Mouse (Mus musculus) embryonic fibroblast, embryonic 13.5 days (primary cell): ENCODE results near the gene Hdac10. TPM values are rescaled to one million over a fixed set of nuclear protein-coding genes. Genes with fewer than 3 reads are reported as not detected.
A peak's percentile ranks its signal among the peaks of the same experiment; 100 is the strongest.

Experiments
- H3K27ac ChIP-seq: 2 replicates; pipeline ENCODE4 v1.5.1; 2012; ENCODE audit warnings: low read length, control low read depth, inconsistent platforms; ENCODE audit not compliant: insufficient read depth
- H3K4me1 ChIP-seq: 2 replicates; pipeline ENCODE4 v1.6.1; 2011; ENCODE audit warnings: low read length; ENCODE audit not compliant: control insufficient read depth, insufficient read depth
- H3K4me3 ChIP-seq: 2 replicates; pipeline ENCODE4 v1.5.1; 2011; ENCODE audit warnings: mild to moderate bottlenecking, control low read depth, low read length; ENCODE audit not compliant: insufficient read depth
- CTCF ChIP-seq: IDR thresholded peaks from 2 replicates; pipeline ENCODE4 v1.5.1; 2011; ENCODE audit warnings: mild to moderate bottlenecking, control low read depth, low read length, moderate library complexity, borderline replicate concordance; ENCODE audit not compliant: insufficient read depth
- POLR2A ChIP-seq: IDR thresholded peaks from 2 replicates; pipeline ENCODE4 v1.6.1; 2011; ENCODE audit warnings: low read depth, mild to moderate bottlenecking, control low read depth, low read length, moderate library complexity
- polyA plus RNA-seq: library from polyadenylated mRNA; stranded (reverse); fragments of >200 nt; gene quantifications from 2 replicates; pipeline ENCODE4 v1.2.4, GENCODE M21; 2011; ENCODE audit warnings: low read depth; ENCODE audit not compliant: missing spikeins, insufficient read length

Gene Hdac10
- polyA plus RNA-seq, 1 experiment, result 7.2 TPM

GRCm38 (mm10) chr15:89102646-89103045 is 25.9 kb downstream of the Hdac10 start:
- Histone ChIP-seq H3K4me1 (no peaks in the 10 kb centered on the region), H3K27ac (no peak overlapping the region), H3K4me3 (no peak overlapping the region)
- no peak for TF ChIP-seq POLR2A
- no peak for TF ChIP-seq CTCF

GRCm38 (mm10) chr15:89100823-89101222 is 27.7 kb downstream of the Hdac10 start:
- TF ChIP-seq POLR2A (no peak), CTCF (no peak)
- no peak overlapping the region for H3K4me3 ChIP-seq
- H3K4me1 ChIP-seq, result no peaks in the 10 kb centered on the region
- no peak overlapping the region for H3K27ac ChIP-seq

- Histone ChIP-seq H3K4me3 (no peak overlapping the region), H3K27ac (no peak overlapping the region), H3K4me1 (no peaks in the 10 kb centered on the region)
- no peak for TF ChIP-seq CTCF
Observed at GRCm38 (mm10) chr15:89098616-89099015, 29.9 kb downstream of the Hdac10 start.

- H3K27ac ChIP-seq, result no peak overlapping the region
- TF ChIP-seq CTCF (no peak), POLR2A (no peak)
- H3K4me1 ChIP-seq, result no peaks in the 10 kb centered on the region
- no peak overlapping the region for H3K4me3 ChIP-seq
Observed at GRCm38 (mm10) chr15:89097450-89097849, 31.1 kb downstream of the Hdac10 start.

- Histone ChIP-seq H3K4me3 (no peak overlapping the region), H3K4me1 (no peaks in the 10 kb centered on the region), H3K27ac (no peak overlapping the region)
- no peak for TF ChIP-seq POLR2A
Observed at GRCm38 (mm10) chr15:89092181-89092580, 36.3 kb downstream of the Hdac10 start.

GRCm38 (mm10) chr15:89090662-89091061 is 37.8 kb downstream of the Hdac10 start:
- Histone ChIP-seq H3K4me3 (no peak overlapping the region), H3K27ac (no peak overlapping the region), H3K4me1 (no peaks in the 10 kb centered on the region)
- TF ChIP-seq CTCF (no peak), POLR2A (no peak)

- Histone ChIP-seq H3K4me3 (peak overlapping the region; percentile 60), H3K27ac (peak overlapping the region; percentile 68), H3K4me1 (no peaks in the 10 kb centered on the region)
- TF ChIP-seq CTCF (no peak), POLR2A (no peak)
Observed at GRCm38 (mm10) chr15:89089248-89090051, 39.0 kb downstream of the Hdac10 start.

- Histone ChIP-seq H3K27ac (peak within 1 kb of the TSS; percentile 68), H3K4me1 (no peaks in the 10 kb centered on the region), H3K4me3 (peak within 1 kb of the TSS; percentile 60)
- TF ChIP-seq POLR2A (peak; percentile 87), CTCF (no peak)
Observed at GRCm38 (mm10) chr15:89088607-89089247, 39.8 kb downstream of the Hdac10 start, which contains the start of gene Selenoo. Gene Selenoo (plus strand): TSS chr15:89089084.

- no peak overlapping the region for H3K27ac ChIP-seq
- H3K4me3 ChIP-seq, result no peak overlapping the region
- H3K4me1 ChIP-seq, result no peaks in the 10 kb centered on the region
- TF ChIP-seq CTCF (no peak), POLR2A (no peak)
Observed at GRCm38 (mm10) chr15:89084826-89085225, 43.7 kb downstream of the Hdac10 start.

GRCm38 (mm10) chr15:89083906-89084305 is 44.6 kb downstream of the Hdac10 start:
- TF ChIP-seq POLR2A (no peak), CTCF (no peak)

More at GRCm38 (mm10) chr15:89083906-89084305, 44.6 kb downstream of the Hdac10 start:
- Histone ChIP-seq H3K27ac (no peak overlapping the region), H3K4me3 (no peak overlapping the region), H3K4me1 (no peaks in the 10 kb centered on the region)
